Mouse (Mus musculus): Measurements from ENCODE around the gene Glcci1. TPM values are rescaled to one million over a fixed set of nuclear protein-coding genes. Genes with fewer than 3 reads are reported as not detected.

The Glcci1 gene
- polyA plus RNA-seq, 1 experiment from 2014 or later: 6.4 TPM

DNA sequence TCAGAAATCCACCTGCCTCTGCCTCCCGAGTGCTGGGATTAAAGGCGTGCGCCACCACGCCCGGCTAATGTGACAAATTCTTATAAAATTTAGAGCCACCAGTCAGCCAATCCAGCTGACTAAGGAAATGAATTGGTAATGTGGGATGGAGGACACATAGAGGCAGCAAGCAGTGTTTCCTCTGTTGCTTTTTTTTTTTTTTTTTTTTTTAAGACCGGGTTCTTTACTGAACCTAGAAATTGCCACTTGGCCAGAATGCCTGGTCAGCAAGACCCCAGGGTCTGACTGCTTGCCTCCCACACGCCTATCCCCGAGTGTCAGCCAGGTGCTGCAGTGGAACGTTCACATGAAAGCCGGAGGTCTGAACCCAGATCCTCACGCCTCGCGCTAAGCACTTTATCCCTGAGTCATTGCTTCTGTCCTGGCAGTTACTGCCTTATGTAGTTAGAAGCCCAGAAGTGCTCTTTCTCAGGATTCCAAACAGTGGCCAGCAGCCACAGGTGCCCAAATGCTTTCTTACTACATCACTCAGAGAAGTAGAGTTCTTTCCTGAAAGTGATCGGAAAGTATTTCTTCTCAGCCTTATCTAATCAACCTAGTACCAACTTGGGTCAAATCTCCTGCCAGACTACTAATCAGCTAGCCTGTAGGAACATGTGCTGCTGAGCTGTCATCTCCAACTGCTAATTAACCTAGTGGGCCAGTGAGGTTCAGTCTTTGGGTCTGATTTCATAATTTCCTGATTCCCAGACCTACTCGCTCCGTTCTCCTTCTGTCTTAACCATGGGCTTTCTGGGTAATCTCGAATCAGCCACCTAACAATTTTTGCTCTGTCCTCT lies 24.7 kb upstream of the Glcci1 start:
- Histone ChIP-seq H3K4me3 (no peak overlapping the region), H3K36me3 (no peaks in the 10 kb centered on the region), H3K4me2 (no peak overlapping the region), H3K9ac (no peak overlapping the region), H3K27ac (no peak overlapping the region), H3K27me3 (no peaks in the 10 kb centered on the region), H3K4me1 (no peaks in the 10 kb centered on the region), H3K9me3 (no peaks in the 10 kb centered on the region)
- WGBS: 87% methylated on average over 17 of the region's 17 CpGs
- ATAC-seq (ENCODE audit: insufficient number of reproducible peaks, low FRiP score, low TSS enrichment, low read depth): no peak

DNA sequence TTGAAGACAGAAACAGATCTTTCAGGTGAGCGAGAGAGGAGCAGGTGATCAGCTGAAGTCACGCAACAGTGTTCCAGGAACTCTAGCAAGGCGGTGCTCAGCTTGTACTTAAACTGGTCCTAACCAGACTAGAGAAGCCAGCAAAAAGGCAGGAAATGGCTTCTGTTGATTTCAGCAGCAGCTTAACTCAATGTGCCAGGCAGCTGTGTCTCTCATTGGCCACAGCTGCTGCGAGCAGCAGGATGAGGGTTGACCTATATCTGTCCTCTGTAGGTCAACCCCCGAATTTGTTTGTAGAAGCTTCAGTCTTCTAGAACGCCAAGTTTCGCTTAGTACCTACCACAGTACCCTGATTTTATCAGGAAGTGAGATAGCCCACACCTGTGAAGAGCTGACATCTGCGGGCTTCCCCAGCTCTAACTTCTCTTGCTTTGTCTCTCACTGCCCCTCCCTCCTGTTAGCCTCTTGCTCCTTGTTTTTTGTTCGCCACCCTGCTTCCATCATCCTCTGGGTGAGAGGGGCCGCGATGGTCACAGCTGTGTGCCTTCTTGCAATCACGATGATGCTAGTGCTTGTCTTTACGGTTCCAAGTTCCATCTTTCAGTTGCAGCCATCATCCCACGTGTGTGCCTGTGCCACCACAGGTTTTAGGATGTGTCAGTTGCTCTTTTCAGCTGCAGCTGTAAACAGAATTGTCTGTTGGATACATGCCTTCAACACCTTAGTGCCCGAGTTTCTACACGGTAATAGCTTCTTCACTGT lies 23.8 kb upstream of the Glcci1 start:
- 83% methylated on average over 16 of the region's 16 CpGs for WGBS
- Histone ChIP-seq H3K4me2 (no peak overlapping the region), H3K9me3 (no peaks in the 10 kb centered on the region), H3K36me3 (no peaks in the 10 kb centered on the region), H3K4me3 (no peak overlapping the region), H3K27ac (no peak overlapping the region), H3K9ac (no peak overlapping the region), H3K4me1 (no peaks in the 10 kb centered on the region), H3K27me3 (no peaks in the 10 kb centered on the region)
- no peak for ATAC-seq (ENCODE audit: insufficient number of reproducible peaks, low FRiP score, low TSS enrichment, low read depth)

DNA sequence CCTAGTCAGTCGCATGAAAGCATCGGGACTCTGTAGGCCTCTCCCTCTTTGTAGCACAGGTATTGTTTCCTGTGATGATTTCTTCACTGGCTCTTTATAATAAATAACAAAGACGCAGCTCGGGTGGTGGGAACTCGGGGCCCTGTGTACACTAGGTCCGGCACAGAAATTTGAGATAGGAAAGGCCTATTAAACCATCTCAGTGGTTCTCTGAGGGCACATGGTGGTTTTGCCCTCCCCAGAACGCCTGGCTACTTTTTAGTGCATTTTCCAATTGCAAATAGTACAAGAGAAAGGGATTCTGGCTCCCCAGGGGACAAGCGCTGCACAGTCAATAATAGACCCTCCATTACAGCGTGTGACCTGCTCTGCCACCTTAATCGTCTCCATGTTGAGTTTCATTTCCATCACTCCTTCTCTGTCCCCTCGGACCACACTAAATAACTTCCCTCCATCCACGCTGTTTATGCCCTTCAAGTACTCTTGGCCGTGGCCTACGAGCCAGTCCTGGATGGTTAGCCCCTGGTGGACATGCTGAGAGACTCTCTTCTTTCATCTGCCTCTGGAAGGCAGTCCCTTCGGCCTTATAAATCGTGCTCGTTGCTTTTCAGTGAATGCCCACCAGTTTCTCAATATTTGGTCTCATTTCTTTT lies 22.9 kb upstream of the Glcci1 start:
- no peak overlapping the region for H3K27ac ChIP-seq
- no peak for ATAC-seq (ENCODE audit: insufficient number of reproducible peaks, low FRiP score, low TSS enrichment, low read depth)
- H3K4me3 ChIP-seq: no peak overlapping the region
- H3K4me1 ChIP-seq: no peaks in the 10 kb centered on the region
- WGBS: 72% methylated on average over 17 of the region's 17 CpGs
- H3K4me2 ChIP-seq: no peak overlapping the region
- H3K27me3 ChIP-seq: no peaks in the 10 kb centered on the region
- no peaks in the 10 kb centered on the region for H3K36me3 ChIP-seq
- no peak overlapping the region for H3K9ac ChIP-seq
- H3K9me3 ChIP-seq: no peaks in the 10 kb centered on the region

DNA sequence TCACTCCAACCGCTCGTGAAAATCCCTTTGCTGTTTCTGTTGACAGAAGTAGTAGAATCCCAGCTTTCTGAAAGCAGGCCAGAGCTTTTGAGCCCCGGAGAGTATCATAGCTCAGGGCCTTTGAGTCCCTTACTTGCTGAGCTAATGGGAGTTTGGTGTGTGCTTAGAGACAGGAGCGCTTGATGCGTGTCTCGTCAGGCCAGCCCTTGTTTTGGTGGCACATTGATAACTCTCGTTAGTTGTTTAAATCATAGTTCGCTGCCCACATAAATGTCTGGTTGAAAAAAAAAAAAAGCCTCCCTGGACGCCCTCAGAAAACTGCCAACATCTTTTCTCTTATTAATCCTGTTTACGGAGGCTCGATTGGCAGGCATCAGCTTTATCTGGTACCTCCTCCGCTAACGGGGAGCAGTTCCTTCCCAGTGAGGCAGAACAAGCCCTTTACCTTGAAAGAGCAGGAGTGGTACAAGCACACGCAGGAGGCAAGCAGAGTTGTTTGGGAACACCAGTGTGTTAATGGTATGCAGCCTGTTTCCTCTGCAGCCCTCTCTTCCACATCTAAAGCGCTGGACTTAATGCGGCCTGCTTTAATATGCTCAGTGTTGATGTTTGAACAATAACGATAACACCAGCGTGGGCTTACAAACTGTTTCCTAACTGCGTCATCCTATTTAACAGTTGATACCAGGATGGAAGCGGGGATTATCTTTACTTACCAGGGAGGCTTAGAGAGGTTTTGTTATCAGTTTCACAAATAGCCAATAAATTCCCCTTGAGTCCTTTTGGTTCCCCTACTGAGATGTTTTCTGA lies 22.2 kb upstream of the Glcci1 start:
- 59% methylated on average over 20 of the region's 20 CpGs for WGBS

GRCm38 (mm10) chr6:8488249-8488648 lies 21.2 kb upstream of the Glcci1 start:
- no peaks in the 10 kb centered on the region for H3K9me3 ChIP-seq
- no peak overlapping the region for H3K4me3 ChIP-seq
- 64% methylated on average over 5 of the region's 5 CpGs for WGBS
- H3K27me3 ChIP-seq: no peaks in the 10 kb centered on the region
- H3K9ac ChIP-seq: no peak overlapping the region
- no peaks in the 10 kb centered on the region for H3K36me3 ChIP-seq
- ATAC-seq (ENCODE audit: insufficient number of reproducible peaks, low FRiP score, low TSS enrichment, low read depth): no peak
- H3K27ac ChIP-seq: no peak overlapping the region
- H3K4me2 ChIP-seq: no peak overlapping the region
- no peaks in the 10 kb centered on the region for H3K4me1 ChIP-seq

More for the DNA sequence above, 22.2 kb upstream of the Glcci1 start:
- ATAC-seq (ENCODE audit: insufficient number of reproducible peaks, low FRiP score, low TSS enrichment, low read depth): no peak
- Histone ChIP-seq H3K4me1 (no peaks in the 10 kb centered on the region), H3K27ac (no peak overlapping the region), H3K9me3 (no peaks in the 10 kb centered on the region), H3K36me3 (no peaks in the 10 kb centered on the region), H3K9ac (no peak overlapping the region), H3K4me3 (no peak overlapping the region), H3K4me2 (no peak overlapping the region), H3K27me3 (no peaks in the 10 kb centered on the region)

DNA sequence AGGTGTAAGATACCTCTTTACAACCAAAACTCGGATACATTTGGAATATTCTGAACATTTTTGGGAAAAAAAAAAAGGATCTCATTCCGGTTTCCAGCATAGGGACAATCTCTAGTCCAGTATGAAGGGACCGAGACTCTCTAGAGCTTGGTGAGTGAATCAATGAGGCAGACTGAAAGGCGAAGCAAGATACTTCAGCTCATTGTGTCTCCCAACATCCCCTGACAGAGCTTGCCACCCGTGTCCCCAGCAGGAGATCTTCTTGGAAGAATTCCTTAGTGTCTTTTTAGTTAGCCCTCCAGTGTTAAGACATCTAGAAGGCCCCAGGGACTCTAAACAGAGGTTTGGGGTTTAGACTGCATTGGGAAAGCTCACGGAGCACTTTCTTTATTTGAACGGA lies 20.1 kb upstream of the Glcci1 start:
- no peak overlapping the region for H3K27ac ChIP-seq
- H3K27me3 ChIP-seq: no peaks in the 10 kb centered on the region
- no peak for ATAC-seq (ENCODE audit: insufficient number of reproducible peaks, low FRiP score, low TSS enrichment, low read depth)
- no peak overlapping the region for H3K9ac ChIP-seq
- H3K4me2 ChIP-seq: no peak overlapping the region
- no peak overlapping the region for H3K4me3 ChIP-seq
- no peaks in the 10 kb centered on the region for H3K36me3 ChIP-seq
- H3K9me3 ChIP-seq: no peaks in the 10 kb centered on the region
- H3K4me1 ChIP-seq: no peaks in the 10 kb centered on the region
- WGBS: 82% methylated on average over 7 of the region's 7 CpGs

GRCm38 (mm10) chr6:8489938-8490585 lies 19.3 kb upstream of the Glcci1 start:
- Histone ChIP-seq H3K36me3 (no peaks in the 10 kb centered on the region), H3K27ac (no peak overlapping the region), H3K4me1 (no peaks in the 10 kb centered on the region), H3K4me2 (no peak overlapping the region), H3K9me3 (no peaks in the 10 kb centered on the region), H3K4me3 (no peak overlapping the region), H3K27me3 (no peaks in the 10 kb centered on the region), H3K9ac (no peak overlapping the region)
- WGBS: 78% methylated on average over 1 of the region's 1 CpGs
- no peak for ATAC-seq (ENCODE audit: insufficient number of reproducible peaks, low FRiP score, low TSS enrichment, low read depth)

DNA sequence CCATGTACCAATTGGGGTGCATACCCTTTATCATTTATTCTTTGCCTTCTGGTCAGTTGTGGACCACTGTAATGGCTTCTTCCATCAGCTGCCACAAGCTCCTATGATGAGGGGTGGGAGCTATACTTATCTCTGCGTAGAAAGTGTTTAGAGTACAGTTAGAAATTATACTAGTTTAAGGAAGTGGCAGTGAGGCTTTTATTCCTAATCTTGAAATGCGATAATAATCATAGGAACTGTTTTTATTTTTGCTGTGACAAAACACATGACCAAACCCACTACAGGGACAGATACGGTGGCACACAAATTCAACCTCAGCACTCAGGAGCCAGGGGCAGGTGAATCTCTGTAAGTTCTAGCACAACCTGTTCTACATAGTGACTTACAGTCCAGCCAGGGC lies 17.2 kb upstream of the Glcci1 start:
- no peaks in the 10 kb centered on the region for H3K4me1 ChIP-seq
- WGBS: 91% methylated on average over 3 of the region's 3 CpGs
- no peak overlapping the region for H3K27ac ChIP-seq
- no peak overlapping the region for H3K4me3 ChIP-seq
- no peak overlapping the region for H3K9ac ChIP-seq
- H3K36me3 ChIP-seq: no peaks in the 10 kb centered on the region
- no peaks in the 10 kb centered on the region for H3K27me3 ChIP-seq
- H3K4me2 ChIP-seq: no peak overlapping the region
- no peaks in the 10 kb centered on the region for H3K9me3 ChIP-seq
- ATAC-seq (ENCODE audit: insufficient number of reproducible peaks, low FRiP score, low TSS enrichment, low read depth): no peak

GRCm38 (mm10) chr6:8495109-8495826 lies 14.1 kb upstream of the Glcci1 start:
- Histone ChIP-seq H3K36me3 (no peaks in the 10 kb centered on the region), H3K4me1 (no peaks in the 10 kb centered on the region), H3K4me3 (no peak overlapping the region), H3K4me2 (no peak overlapping the region), H3K27me3 (no peaks in the 10 kb centered on the region), H3K27ac (no peak overlapping the region), H3K9ac (no peak overlapping the region), H3K9me3 (no peaks in the 10 kb centered on the region)
- 66% methylated on average over 5 of the region's 5 CpGs for WGBS
- ATAC-seq (ENCODE audit: insufficient number of reproducible peaks, low FRiP score, low TSS enrichment, low read depth): no peak

- no peaks in the 10 kb centered on the region for H3K27me3 ChIP-seq
- no peak for ATAC-seq (ENCODE audit: insufficient number of reproducible peaks, low FRiP score, low TSS enrichment, low read depth)
- H3K27ac ChIP-seq: no peak overlapping the region
- H3K36me3 ChIP-seq: no peaks in the 10 kb centered on the region
- H3K4me3 ChIP-seq: no peak overlapping the region
- no peaks in the 10 kb centered on the region for H3K4me1 ChIP-seq
- no peaks in the 10 kb centered on the region for H3K9me3 ChIP-seq
- H3K9ac ChIP-seq: no peak overlapping the region
- 65% methylated on average over 4 of the region's 4 CpGs for WGBS
- H3K4me2 ChIP-seq: no peak overlapping the region
Observed at GRCm38 (mm10) chr6:8495827-8496222, 13.6 kb upstream of the Glcci1 start.
